Comparison of ENCODE assay signal across 8 mouse cellular contexts in genomic region chr3:56183159-56184133, GRCm38 (mm10). TPM values are rescaled to one million over a fixed set of nuclear protein-coding genes. Genes with fewer than 3 reads are reported as not detected.
DNase-seq lines count a peak whose midpoint lies in the region; ATAC-seq and TF ChIP-seq lines count a peak whose summit lies in the region.

Nbea (minus strand) TSS chr3:56183701.

- peak within 1 kb of the TSS; percentile 97 for H3K9ac ChIP-seq in forebrain, embryonic 12.5 days
- H3K9ac ChIP-seq in heart, embryonic 14.5 days (ENCODE audit: low read length) = peak within 1 kb of the TSS; percentile 96
- peak within 1 kb of the TSS; percentile 81 for H3K9ac ChIP-seq in liver, adult 2 months (ENCODE audit: low read depth, low read length)
- peak within 1 kb of the TSS; percentile 96 for H3K9ac ChIP-seq in neural tube, embryonic 12.5 days

- H3K79me3 ChIP-seq in C2C12 (ENCODE audit: low read depth) = no peaks in the 10 kb centered on the region

- H3K36me3 ChIP-seq in C2C12 (ENCODE audit: control insufficient read depth, insufficient read depth) = no peaks in the 10 kb centered on the region
- H3K36me3 ChIP-seq in forebrain, embryonic 12.5 days (replicated peaks) = no peaks in the 10 kb centered on the region
- H3K36me3 ChIP-seq in heart, embryonic 14.5 days (ENCODE audit: control insufficient read depth, insufficient read depth, low read length) = no peaks in the 10 kb centered on the region
- no peaks in the 10 kb centered on the region for H3K36me3 ChIP-seq in liver, adult 2 months (ENCODE audit: control insufficient read depth, insufficient read depth, low read length)
- no peaks in the 10 kb centered on the region for H3K36me3 ChIP-seq in neural tube, embryonic 12.5 days

- under 1% methylated on average over 99 of the region's 131 CpGs for WGBS in forebrain, embryonic 12.5 days
- WGBS in heart, embryonic 14.5 days = under 1% methylated on average over 103 of the region's 131 CpGs
- WGBS in liver, adult 2 months = 2% methylated on average over 121 of the region's 131 CpGs
- WGBS in neural tube, embryonic 12.5 days = under 1% methylated on average over 96 of the region's 131 CpGs

- peaks cover 16% of the 10 kb centered on the region for H3K4me1 ChIP-seq in forebrain, embryonic 12.5 days
- H3K4me1 ChIP-seq in heart, embryonic 14.5 days (ENCODE audit: control insufficient read depth in 2 of 2, insufficient read depth in 2 of 2, low read length in 2 of 2) = peaks cover 2 to 16% of the 10 kb centered on the region in 2 experiments; a peak in 3 of 4 replicates
- H3K4me1 ChIP-seq in liver, adult 2 months (ENCODE audit: control insufficient read depth, insufficient read depth, low read length) = peaks cover 4% of the 10 kb centered on the region; the same call in 1 of the 2 replicates
- H3K4me1 ChIP-seq in neural tube, embryonic 12.5 days = peaks cover 12% of the 10 kb centered on the region; the same call in 1 of the 2 replicates

- H3K4me3 ChIP-seq in C2C12 (ENCODE audit: insufficient read depth, poor library complexity, severe bottlenecking) = peak within 1 kb of the TSS; percentile 55
- peak within 1 kb of the TSS; percentile 95 for H3K4me3 ChIP-seq in forebrain, embryonic 12.5 days (replicated peaks)
- H3K4me3 ChIP-seq in heart, embryonic 14.5 days (ENCODE audit: control insufficient read depth in 1 of 2, insufficient read depth in 1 of 2, low read depth in 1 of 2, low read length in 2 of 2) = peak within 1 kb of the TSS; percentile 85 to 96
- H3K4me3 ChIP-seq in liver, adult 2 months (ENCODE audit: insufficient read depth, low read depth, low read length) = peak within 1 kb of the TSS; percentile 87
- peak within 1 kb of the TSS; percentile 96 for H3K4me3 ChIP-seq in neural tube, embryonic 12.5 days

- TF ChIP-seq POLR2A in liver, adult 2 months (IDR thresholded peaks at IDR 0.05; ENCODE audit: extremely low read depth, insufficient read depth, low read length) = no peak

- H3K79me2 ChIP-seq in C2C12 (ENCODE audit: control insufficient read depth, insufficient read depth) = peaks cover 4% of the 10 kb centered on the region
- H3K79me2 ChIP-seq in liver, adult 2 months (ENCODE audit: control insufficient read depth, insufficient read depth, low read length) = no peaks in the 10 kb centered on the region

- H3K9me3 ChIP-seq in forebrain, embryonic 12.5 days = no peaks in the 10 kb centered on the region
- no peaks in the 10 kb centered on the region for H3K9me3 ChIP-seq in heart, embryonic 14.5 days (ENCODE audit: control insufficient read depth, low read length)
- no peaks in the 10 kb centered on the region for H3K9me3 ChIP-seq in neural tube, embryonic 12.5 days

- H3K27me3 ChIP-seq in C2C12 (ENCODE audit: control insufficient read depth, insufficient read depth, insufficient read length) = no peaks in the 10 kb centered on the region
- H3K27me3 ChIP-seq in forebrain, embryonic 12.5 days = no peaks in the 10 kb centered on the region
- no peaks in the 10 kb centered on the region for H3K27me3 ChIP-seq in heart, embryonic 14.5 days (ENCODE audit: control insufficient read depth, insufficient read depth, low read length)
- peaks cover 8% of the 10 kb centered on the region; the same call in 1 of the 2 replicates for H3K27me3 ChIP-seq in liver, adult 2 months (ENCODE audit: control insufficient read depth, insufficient read depth, low read length)
- H3K27me3 ChIP-seq in neural tube, embryonic 12.5 days (replicated peaks) = no peaks in the 10 kb centered on the region

- peak; percentile 20 for TF ChIP-seq CTCF in C2C12 (IDR thresholded peaks at IDR 0.05; ENCODE audit: control insufficient read depth, insufficient read depth, insufficient read length)
- TF ChIP-seq CTCF in liver, adult 2 months (IDR thresholded peaks at IDR 0.05; ENCODE audit: low read depth, low read length) = peak; percentile 31; the same call in 1 of the 2 replicates

- H3ac ChIP-seq in C2C12 (ENCODE audit: control insufficient read depth, insufficient read length, low read depth) = peak within 1 kb of the TSS; percentile 87

- peak; percentile 88 for ATAC-seq in forebrain, embryonic 12.5 days (ENCODE audit: low FRiP score)
- ATAC-seq in heart, embryonic 14.5 days (ENCODE audit: insufficient number of reproducible peaks, insufficient read depth, low FRiP score, low read depth) = peak; percentile 71
- peak; percentile 85 for ATAC-seq in neural tube, embryonic 12.5 days (ENCODE audit: low FRiP score, low read depth)

- peak within 1 kb of the TSS; percentile 96 for H3K27ac ChIP-seq in forebrain, embryonic 12.5 days
- H3K27ac ChIP-seq in heart, embryonic 14.5 days (replicated peaks in 1 of 2; ENCODE audit: control insufficient read depth in 1 of 2, insufficient read depth in 1 of 2, low read depth in 2 of 2, low read length in 2 of 2) = peak within 1 kb of the TSS; percentile 70 to 91
- no peak within 1 kb of the TSS for H3K27ac ChIP-seq in liver, adult 2 months (replicated peaks; ENCODE audit: insufficient read depth, low read depth, low read length)
- H3K27ac ChIP-seq in neural tube, embryonic 12.5 days = peak within 1 kb of the TSS; percentile 90

- H3K4me2 ChIP-seq in forebrain, embryonic 12.5 days = peak within 1 kb of the TSS; percentile 82
- peak within 1 kb of the TSS; percentile 81 for H3K4me2 ChIP-seq in heart, embryonic 14.5 days (ENCODE audit: low read length)
- peak within 1 kb of the TSS; percentile 83 for H3K4me2 ChIP-seq in neural tube, embryonic 12.5 days (replicated peaks)

- DNase-seq in c-Kit-positive CD71-positive TER-119-negative erythroid progenitor cells, embryonic 14.5 days (ENCODE audit: low read depth) = peak; percentile 16
- peak; percentile 91 for DNase-seq in kidney, postnatal 14 days
- DNase-seq in liver, adult 2 months (ENCODE audit: extremely low read depth, low read depth, low spot score) = no peak
- DNase-seq in testis, postnatal 10 days (ENCODE audit: low spot score) = peak; percentile 91

TF ChIP-seq in C2C12, 6 proteins besides CTCF, POLR2A, EP300 and RAD21:
- TF ChIP-seq FOSL1 (IDR thresholded peaks at IDR 0.05; ENCODE audit: insufficient read depth, low read length, poor library complexity, severe bottlenecking) (no peak), USF1 (IDR thresholded peaks at IDR 0.05; ENCODE audit: low read depth) (no peak), MYOD1 (IDR thresholded peaks at IDR 0.05; ENCODE audit: control insufficient read depth, insufficient read length, low read depth) (no peak), MAX (IDR thresholded peaks at IDR 0.05) (no peak), MYOG (IDR thresholded peaks at IDR 0.05; ENCODE audit: control insufficient read depth, extremely low read depth, insufficient read length) (no peak), CEBPB (IDR thresholded peaks at IDR 0.05; ENCODE audit: low read depth) (no peak)

RNA-seq across cellular contexts. Expression of gene Nbea, which starts in this region (rescaled TPM):
- 3.2 TPM for polyA plus RNA-seq in C2C12 (2012; fragmentation: generic; extraction: Trizol)
- polyA plus RNA-seq in forebrain, embryonic 12.5 days (2016; fragmentation: Nextera tagmentation; extraction: Ambion mirVana) = 26.3 and 31.0 TPM in 2 replicates
- polyA plus RNA-seq in heart, embryonic 14.5 days (2014; fragmentation: Nextera tagmentation; extraction: Ambion mirVana) = 15.7 and 16.0 TPM in 2 replicates
- 1.9 and 3.4 TPM in 2 replicates for total RNA-seq in liver, adult 2 months (2014; rRNA removed)
- polyA plus RNA-seq in liver, adult 2 months (2012; rRNA removed) = 0.21 and 0.38 TPM in 2 replicates
- polyA plus RNA-seq in neural tube, embryonic 12.5 days (2016; fragmentation: Nextera tagmentation; extraction: Ambion mirVana) = 28.5 and 31.9 TPM in 2 replicates
